ENCODE assay signal across 7 mouse cellular contexts in the genomic region with DNA sequence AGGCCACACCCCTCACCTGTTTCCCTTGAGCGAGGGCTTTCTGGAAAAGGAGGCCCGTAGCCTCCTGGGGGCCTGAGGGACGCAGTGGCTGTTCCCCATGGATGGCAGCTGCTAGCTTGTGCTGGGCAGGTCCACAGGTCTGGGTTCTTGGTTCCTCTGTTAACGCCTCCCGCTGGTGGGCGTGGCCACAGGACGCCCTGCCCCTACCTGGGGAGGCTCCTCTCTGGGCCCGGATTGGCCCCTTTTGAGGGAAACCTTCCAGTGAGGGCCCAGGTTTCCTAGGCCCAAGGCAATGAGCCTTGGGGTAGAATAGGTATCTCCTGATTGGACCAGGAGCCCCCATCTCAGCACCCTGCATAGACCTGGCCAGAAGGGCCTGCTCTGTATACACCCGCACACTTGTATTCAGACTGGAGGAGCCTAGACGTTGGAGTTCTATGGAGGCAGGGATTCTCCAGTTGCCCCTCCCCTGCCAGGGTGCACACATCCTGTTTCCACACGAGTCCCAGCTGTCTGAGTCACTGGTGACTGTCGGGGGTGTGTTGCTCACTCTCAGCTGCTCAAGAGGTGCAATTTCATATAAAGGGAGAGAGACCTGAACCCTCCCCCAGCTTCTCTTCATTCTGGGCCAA. TPM values are rescaled to one million over a fixed set of nuclear protein-coding genes. Genes with fewer than 3 reads are reported as not detected.
DNase-seq lines count a peak whose midpoint lies in the region; ATAC-seq and TF ChIP-seq lines count a peak whose summit lies in the region.

No protein-coding gene starts in this region.

- no peak overlapping the region for H3K27ac ChIP-seq in embryonic facial prominence, embryonic 12.5 days
- no peak overlapping the region for H3K27ac ChIP-seq in kidney, postnatal 0 days

- H3K4me2 ChIP-seq in embryonic facial prominence, embryonic 12.5 days (replicated peaks): peak overlapping the region; percentile 11; the same call in 1 of the 2 replicates
- H3K4me2 ChIP-seq in kidney, postnatal 0 days (ENCODE audit: low read length): peak overlapping the region; percentile 26

- no peak for TF ChIP-seq CTCF in kidney, postnatal 0 days (IDR thresholded peaks at IDR 0.05; ENCODE audit: low read depth)

- peak overlapping the region; percentile 38; the same call in 1 of the 2 replicates for H3K9ac ChIP-seq in embryonic facial prominence, embryonic 12.5 days
- 0 out of 2 replicates have a peak overlapping the region, but pooled peaks have one; percentile 31 for H3K9ac ChIP-seq in kidney, postnatal 0 days (ENCODE audit: low read depth, low read length)

- WGBS in embryonic facial prominence, embryonic 12.5 days: 23% methylated on average over 12 of the region's 12 CpGs
- WGBS in kidney, postnatal 0 days: 20% methylated on average over 12 of the region's 12 CpGs

- H3K4me3 ChIP-seq in embryonic facial prominence, embryonic 12.5 days: no peak overlapping the region
- no peak overlapping the region for H3K4me3 ChIP-seq in kidney, postnatal 0 days (replicated peaks; ENCODE audit: low read depth, low read length)

- ATAC-seq in embryonic facial prominence, embryonic 12.5 days (ENCODE audit: insufficient number of reproducible peaks, insufficient read depth, low FRiP score, low TSS enrichment): peak; percentile 55; the same call in 1 of the 2 replicates
- ATAC-seq in kidney, postnatal 0 days (replicated peaks; ENCODE audit: low FRiP score, low read depth): no peak; the same call in 1 of the 2 replicates
- ATAC-seq in megakaryocyte, adult 5-6 weeks (ENCODE audit: poor library complexity, severe bottlenecking): peak; percentile 41
- no peak for ATAC-seq in CD4-positive, CD25-positive, alpha-beta regulatory T cell, adult 4 months

- H3K27me3 ChIP-seq in embryonic facial prominence, embryonic 12.5 days: no peaks in the 10 kb centered on the region
- no peaks in the 10 kb centered on the region for H3K27me3 ChIP-seq in kidney, postnatal 0 days (ENCODE audit: insufficient read depth, low read length)

- H3K9me3 ChIP-seq in embryonic facial prominence, embryonic 12.5 days: no peaks in the 10 kb centered on the region
- no peaks in the 10 kb centered on the region for H3K9me3 ChIP-seq in kidney, postnatal 0 days (replicated peaks; ENCODE audit: low read length)

- H3K4me1 ChIP-seq in embryonic facial prominence, embryonic 12.5 days: peaks cover 8% of the 10 kb centered on the region
- H3K4me1 ChIP-seq in kidney, postnatal 0 days (replicated peaks; ENCODE audit: insufficient read depth, low read length): peaks cover 7% of the 10 kb centered on the region; the same call in 1 of the 2 replicates

- H3K36me3 ChIP-seq in embryonic facial prominence, embryonic 12.5 days: peaks cover 44% of the 10 kb centered on the region
- peaks cover 16% of the 10 kb centered on the region for H3K36me3 ChIP-seq in kidney, postnatal 0 days (ENCODE audit: insufficient read depth, low read length)

- DNase-seq in ovary, postnatal 36 days (ENCODE audit: low spot score): peak; percentile 35
- no peak for DNase-seq in ovary, adult 18-20 months (ENCODE audit: low spot score)
- DNase-seq in kidney, postnatal 0 days (ENCODE audit: low spot score): no peak
- DNase-seq in cerebellum, adult 9-11 months: no peak

RNA-seq across cellular contexts. Expression of gene Plekhn1, which starts 6.1 kb away (rescaled TPM):
- polyA plus RNA-seq in embryonic facial prominence, embryonic 12.5 days (2016; fragmentation: Nextera tagmentation; extraction: Ambion mirVana): 32.5 and 35.7 TPM in 2 replicates
- polyA plus RNA-seq in kidney, postnatal 0 days (2015; fragmentation: Nextera tagmentation; extraction: Ambion mirVana): 12.7 and 13.1 TPM in 2 replicates
- total RNA-seq in megakaryocyte, adult 5-6 weeks (2015): 8.5 and 10.5 TPM in 2 replicates
- total RNA-seq in megakaryocyte, adult 5-6 weeks (2017): 11.2 and 14.1 TPM in 2 replicates
- 1 to 10 TPM; 8.3 to 9.0 TPM for polyA plus RNA-seq in CD4-positive, CD25-positive, alpha-beta regulatory T cell, adult 4 months (2017; shearing (Covaris generic))

RNA-seq across cellular contexts. Expression of gene Noc2l, which starts 7.3 kb away (rescaled TPM):
- polyA plus RNA-seq in embryonic facial prominence, embryonic 12.5 days (2016; fragmentation: Nextera tagmentation; extraction: Ambion mirVana): 97.4 and 98.7 TPM in 2 replicates
- 49.2 and 50.7 TPM in 2 replicates for polyA plus RNA-seq in kidney, postnatal 0 days (2015; fragmentation: Nextera tagmentation; extraction: Ambion mirVana)
- 23.9 and 25.2 TPM in 2 replicates for total RNA-seq in megakaryocyte, adult 5-6 weeks (2015)
- total RNA-seq in megakaryocyte, adult 5-6 weeks (2017): 43.9 and 47.3 TPM in 2 replicates
- 10 to 100 TPM; 12.6 to 16.9 TPM for polyA plus RNA-seq in CD4-positive, CD25-positive, alpha-beta regulatory T cell, adult 4 months (2017; shearing (Covaris generic))

RNA-seq across cellular contexts. Expression of gene Perm1, which starts 12.8 kb away (rescaled TPM):
- polyA plus RNA-seq in embryonic facial prominence, embryonic 12.5 days (2016; fragmentation: Nextera tagmentation; extraction: Ambion mirVana): 0.70 and 1.1 TPM in 2 replicates
- polyA plus RNA-seq in kidney, postnatal 0 days (2015; fragmentation: Nextera tagmentation; extraction: Ambion mirVana): 0.56 and 0.71 TPM in 2 replicates
- 0.11 TPM in 1 of 2 replicates, not detected in the other for total RNA-seq in megakaryocyte, adult 5-6 weeks (2015)
- not detected in 2 replicates for total RNA-seq in megakaryocyte, adult 5-6 weeks (2017)
- polyA plus RNA-seq in CD4-positive, CD25-positive, alpha-beta regulatory T cell, adult 4 months (2017; shearing (Covaris generic)): 1 to 10 TPM in 1 of 2 experiments, under 1 TPM in 1; 0.86 to 1.4 TPM

RNA-seq across cellular contexts. Expression of gene AW011738, which starts 25.4 kb away (rescaled TPM):
- 2.0 and 3.1 TPM in 2 replicates for polyA plus RNA-seq in embryonic facial prominence, embryonic 12.5 days (2016; fragmentation: Nextera tagmentation; extraction: Ambion mirVana)
- polyA plus RNA-seq in kidney, postnatal 0 days (2015; fragmentation: Nextera tagmentation; extraction: Ambion mirVana): 4.8 and 5.1 TPM in 2 replicates
- total RNA-seq in megakaryocyte, adult 5-6 weeks (2015): 0.11 and 0.42 TPM in 2 replicates
- 0.49 and 0.66 TPM in 2 replicates for total RNA-seq in megakaryocyte, adult 5-6 weeks (2017)
- polyA plus RNA-seq in CD4-positive, CD25-positive, alpha-beta regulatory T cell, adult 4 months (2017; shearing (Covaris generic)): 10 to 100 TPM in 1 of 2 experiments, 1 to 10 TPM in 1; 8.0 to 10.5 TPM

RNA-seq across cellular contexts. Expression of gene Samd11, which starts 26.9 kb away (rescaled TPM):
- polyA plus RNA-seq in embryonic facial prominence, embryonic 12.5 days (2016; fragmentation: Nextera tagmentation; extraction: Ambion mirVana): 1.1 and 1.3 TPM in 2 replicates
- polyA plus RNA-seq in kidney, postnatal 0 days (2015; fragmentation: Nextera tagmentation; extraction: Ambion mirVana): not detected in 2 replicates
- 0.04 and 0.34 TPM in 2 replicates for total RNA-seq in megakaryocyte, adult 5-6 weeks (2015)
- 0.49 TPM in 1 of 2 replicates, not detected in the other for total RNA-seq in megakaryocyte, adult 5-6 weeks (2017)
- polyA plus RNA-seq in CD4-positive, CD25-positive, alpha-beta regulatory T cell, adult 4 months (2017; shearing (Covaris generic)): 1 to 10 TPM; 2.4 to 4.1 TPM

Comparison
In these comparisons a context has a peak if more than half of its experiments do, and no peak if none do; other contexts are left out.
1. ATAC-seq: peak in embryonic facial prominence, embryonic 12.5 days (single experiment) and megakaryocyte, adult 5-6 weeks (single experiment); none in kidney, postnatal 0 days (single experiment) and CD4-positive, CD25-positive, alpha-beta regulatory T cell, adult 4 months (single experiment).